Mouse (Mus musculus) embryo, embryonic 11.5 days (tissue): Measurements from ENCODE around the gene Plcb2.

Experiments
- DNase-seq: peaks from one replicate; pipeline ENCODE4 v3.0.0-alpha.2; 2012; ENCODE audit warnings: low read depth, low spot score

Plcb2 gene

DNA sequence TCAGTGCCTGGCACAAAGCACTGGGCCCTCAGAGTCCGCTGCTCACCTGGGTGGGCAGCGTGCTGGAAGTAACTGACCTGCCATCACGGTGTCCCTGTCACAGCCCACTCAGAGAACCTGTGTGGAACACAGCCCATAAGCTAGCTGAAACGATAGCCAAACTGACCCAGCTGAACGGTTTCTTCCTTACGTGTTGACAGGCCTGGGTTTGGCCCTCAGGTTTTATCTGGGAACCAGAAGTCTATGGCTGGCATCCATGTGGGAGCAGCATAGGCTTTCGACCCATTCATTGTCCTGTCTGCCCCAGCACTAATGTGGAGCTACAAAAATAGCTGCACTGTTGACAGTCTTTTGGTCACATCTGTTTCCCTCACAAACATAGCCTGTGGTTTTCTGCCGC lies 22.2 kb upstream of the Plcb2 start:
- DNase-seq, result no peak

DNA sequence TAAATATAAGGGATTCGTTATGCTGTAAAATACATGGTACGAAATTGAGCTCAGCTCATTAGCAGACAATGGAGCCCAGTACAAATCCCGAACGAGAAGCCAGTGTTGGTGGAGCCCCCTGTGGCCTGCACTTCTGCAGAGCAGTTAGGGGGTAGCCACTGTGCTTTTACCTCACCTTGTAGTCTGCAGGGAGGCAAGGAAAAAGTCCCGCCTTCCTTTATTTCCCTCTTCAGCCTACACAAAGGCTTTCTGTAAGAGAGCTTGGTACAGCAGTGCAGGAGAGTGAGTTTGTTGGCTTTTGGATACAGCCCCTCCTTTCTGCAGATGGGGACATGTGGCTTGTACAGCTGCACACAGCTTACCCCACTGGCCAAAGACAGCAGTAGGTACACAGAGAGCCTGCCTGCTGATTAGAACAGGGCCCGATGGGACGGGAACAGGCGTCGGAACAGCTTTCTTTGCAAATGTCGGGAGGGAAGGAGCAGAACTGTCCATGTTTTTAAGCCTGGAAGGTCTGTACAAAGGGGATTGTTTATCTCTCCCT lies 21.2 kb upstream of the Plcb2 start:
- no peak for DNase-seq

DNA sequence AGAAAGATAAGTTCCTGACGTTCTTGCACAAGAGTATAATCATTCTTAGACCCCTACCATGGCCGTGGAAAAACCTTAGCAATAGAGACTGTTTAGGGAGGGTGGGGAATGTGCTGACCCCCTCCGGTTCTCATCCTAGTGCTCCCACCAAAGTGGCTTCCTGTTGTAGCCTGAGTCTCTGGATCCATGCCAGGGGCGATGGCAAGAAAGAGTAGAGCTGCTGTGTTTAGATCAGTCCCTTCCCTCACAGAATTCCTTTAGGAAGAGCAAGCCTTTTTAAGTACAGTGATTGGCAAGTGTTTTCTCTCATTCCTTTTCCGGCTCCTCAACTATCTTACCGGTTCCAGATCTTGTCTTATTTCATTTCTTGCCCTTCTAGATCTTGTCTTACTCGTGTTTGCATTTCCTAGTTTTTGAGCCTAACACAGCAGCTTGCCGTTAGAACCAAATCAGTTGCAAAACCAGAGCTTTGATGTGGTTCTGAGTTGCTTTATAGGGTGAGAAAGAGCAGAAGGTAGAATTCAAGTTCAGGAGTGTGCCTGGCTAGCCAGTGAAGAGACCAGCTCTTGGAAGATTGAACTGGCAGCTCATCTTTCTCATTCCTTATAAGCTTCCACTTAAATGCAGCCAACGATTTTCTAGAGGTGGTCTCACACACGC lies 19.2 kb upstream of the Plcb2 start:
- no peak for DNase-seq

DNA sequence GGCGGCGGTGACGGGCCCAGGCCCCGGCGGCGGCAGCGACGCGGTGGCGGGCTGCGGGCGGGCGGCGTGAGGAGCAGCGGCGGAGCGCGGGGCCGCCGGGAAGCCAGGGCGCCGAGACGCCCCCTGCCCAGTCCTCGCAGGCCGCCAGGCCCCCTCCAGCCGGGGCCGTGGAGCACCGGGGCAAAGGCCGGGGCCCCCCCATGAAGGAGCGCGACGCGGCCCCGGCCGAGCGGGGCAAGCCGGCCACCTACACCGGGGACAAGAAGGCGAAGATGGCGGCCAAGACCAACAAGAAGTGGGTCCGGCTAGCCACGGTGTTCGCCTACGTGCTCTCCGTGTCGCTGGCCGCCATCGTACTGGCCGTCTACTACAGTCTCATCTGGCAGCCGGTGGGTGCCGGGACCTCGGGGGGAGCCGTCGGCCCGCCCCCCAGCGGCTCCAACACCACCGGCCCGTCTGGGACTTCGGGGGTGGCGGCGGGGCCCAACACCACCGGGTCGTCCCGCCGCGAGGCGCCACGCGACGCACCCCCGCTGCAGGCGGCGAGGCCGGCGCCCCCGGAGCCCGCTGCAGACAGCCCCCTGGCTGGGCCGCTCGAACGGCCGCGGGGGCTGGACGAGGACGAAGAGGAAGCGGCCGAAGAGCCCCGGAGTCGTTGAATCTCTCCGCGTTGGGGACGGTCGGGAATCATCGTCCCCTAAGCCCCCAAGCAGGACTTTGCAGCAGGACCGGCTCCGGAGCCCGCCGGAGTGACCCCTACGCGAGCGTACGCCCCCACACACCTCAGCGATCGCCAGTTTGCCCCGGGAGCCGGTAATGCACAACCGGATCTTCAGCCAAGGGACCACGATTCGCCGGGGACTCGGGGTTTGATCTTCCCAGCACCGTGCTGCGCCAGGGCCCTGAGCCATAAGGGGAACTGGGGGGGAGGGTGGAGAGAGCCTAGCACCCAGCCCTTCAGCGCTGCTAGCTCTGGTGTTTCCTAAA lies 18.0 kb upstream of the Plcb2 start:
- DNase-seq, result no peak

DNA sequence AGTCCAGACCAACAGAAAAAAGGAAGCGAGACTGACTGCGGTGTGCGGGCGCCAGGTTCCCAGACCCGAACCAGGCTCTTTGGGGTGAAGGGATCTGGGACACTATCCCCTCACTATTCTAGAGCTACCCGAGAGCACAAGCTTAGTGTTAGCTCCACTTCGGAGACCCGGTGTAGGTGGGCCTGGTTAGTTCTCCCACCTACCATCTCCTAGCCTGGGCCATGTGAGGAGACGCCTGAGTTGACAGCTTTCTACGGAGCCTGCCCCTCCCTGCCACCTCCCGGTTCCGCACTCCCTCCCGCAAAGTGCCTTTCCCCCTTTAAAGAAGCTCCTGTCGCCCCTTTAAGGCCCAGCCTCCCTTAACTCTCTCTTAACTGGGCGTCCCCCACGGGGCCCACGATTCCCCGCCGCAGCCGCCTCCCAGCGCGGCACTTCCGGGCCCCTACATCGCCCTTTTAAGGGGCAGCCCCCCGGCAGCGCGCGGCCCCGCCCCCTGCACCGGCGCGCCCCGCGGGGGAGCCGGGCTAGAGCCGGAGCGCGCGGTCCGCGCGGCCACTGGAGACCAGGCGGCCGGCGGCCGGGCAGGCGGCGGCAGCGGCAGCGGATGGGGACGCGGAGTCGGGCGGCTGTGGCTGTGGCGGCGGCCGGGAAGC lies 17.1 kb upstream of the Plcb2 start, which contains the start of gene Inafm2:
Gene Inafm2, plus strand, starts transcription at position 527 of the 653 bp plus-strand sequence.
- peak; percentile 84 for DNase-seq

- no peak for DNase-seq
These were observed 16.4 kb upstream of the Plcb2 start for GRCm38 (mm10) chr2:118744621-118745020.

DNA sequence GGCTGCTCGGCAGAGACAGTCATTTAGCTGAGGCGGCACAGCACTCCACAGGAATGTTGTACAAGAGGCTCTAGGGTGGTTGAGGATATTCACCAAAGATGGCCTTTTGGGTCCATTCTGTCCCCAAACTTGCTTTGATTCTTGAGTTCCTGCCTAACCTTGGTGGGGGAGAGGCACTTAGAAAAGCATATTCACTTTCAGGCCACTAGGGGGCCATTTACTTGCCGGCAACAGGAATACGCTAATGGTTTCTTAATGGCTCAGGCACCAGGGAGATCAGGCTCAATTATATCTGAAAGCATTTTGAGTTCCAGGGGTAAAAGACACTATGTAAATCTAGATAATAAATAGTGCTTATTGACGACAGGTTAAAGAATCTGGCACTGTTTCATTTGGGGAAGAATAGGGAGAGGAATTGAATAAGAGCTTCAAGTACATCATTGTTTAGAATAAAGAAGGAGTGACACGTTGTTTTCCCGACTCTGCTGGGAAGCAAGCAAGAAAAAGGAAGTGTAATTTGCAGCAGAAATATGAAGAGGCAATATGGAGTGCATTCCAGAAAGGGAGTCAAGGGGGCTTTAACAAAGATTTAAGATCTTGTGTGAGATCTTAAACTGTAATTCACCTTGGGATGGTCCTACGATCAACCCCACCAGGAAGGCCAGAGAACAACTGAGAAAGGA lies 15.2 kb upstream of the Plcb2 start:
- DNase-seq, result no peak

DNA sequence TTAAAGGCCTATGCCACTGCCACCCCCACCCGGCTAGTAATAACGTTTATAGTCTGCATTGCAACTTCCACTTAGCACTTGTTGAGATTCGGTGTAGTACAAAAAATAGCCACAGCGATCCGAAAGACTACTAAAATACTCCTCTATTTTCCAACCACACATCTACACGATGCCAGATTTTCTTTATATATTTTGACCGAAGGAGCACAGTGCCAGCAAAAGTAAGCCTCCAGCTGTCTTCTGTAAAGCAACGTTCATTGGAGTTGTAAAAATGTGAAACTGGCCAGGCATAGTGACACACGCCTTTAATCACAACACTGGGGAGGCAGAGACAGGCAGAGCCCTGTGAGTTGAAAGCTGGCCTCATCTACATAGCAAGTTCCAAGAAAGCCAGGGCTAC lies 12.9 kb upstream of the Plcb2 start:
- DNase-seq, result no peak

GRCm38 (mm10) chr2:118740341-118740740 lies 12.1 kb upstream of the Plcb2 start:
- no peak for DNase-seq

GRCm38 (mm10) chr2:118733341-118733740 lies 5.1 kb upstream of the Plcb2 start:
- no peak for DNase-seq

DNA sequence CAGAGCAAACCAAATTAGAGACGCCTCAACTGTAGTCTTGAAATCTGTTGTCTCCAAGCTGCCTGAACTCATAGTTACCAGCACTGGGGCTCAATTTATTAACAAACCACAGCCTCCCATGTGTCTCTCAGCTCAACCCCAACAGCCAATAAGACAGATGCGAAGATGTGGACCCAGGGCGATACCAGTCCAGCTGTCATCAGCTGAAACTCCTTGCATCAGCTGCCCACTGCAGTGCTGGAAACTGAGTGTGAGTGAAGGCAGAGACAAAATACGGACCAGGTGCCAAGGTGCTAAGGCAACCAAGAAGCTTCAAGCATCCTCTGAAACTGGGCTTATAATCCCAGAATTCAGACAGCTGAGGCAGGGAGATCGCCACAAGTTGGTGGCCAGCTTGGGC lies 3.7 kb upstream of the Plcb2 start:
- DNase-seq, result no peak

DNA sequence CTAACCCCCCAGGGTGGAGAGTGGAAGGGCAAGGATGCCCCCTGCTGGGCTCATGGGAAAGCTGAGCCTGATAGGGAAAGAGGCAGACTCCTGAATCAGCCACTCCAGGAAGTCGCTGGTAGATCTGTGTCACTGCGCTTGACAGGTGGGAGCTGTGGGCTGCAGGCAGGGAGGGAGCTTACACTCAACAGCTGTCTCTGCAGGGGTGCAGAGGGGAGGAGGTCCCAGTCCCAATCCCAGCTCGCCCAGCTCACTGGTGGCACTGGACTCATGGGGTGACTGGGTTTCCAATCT lies 2.3 kb upstream of the Plcb2 start:
- no peak for DNase-seq

DNA sequence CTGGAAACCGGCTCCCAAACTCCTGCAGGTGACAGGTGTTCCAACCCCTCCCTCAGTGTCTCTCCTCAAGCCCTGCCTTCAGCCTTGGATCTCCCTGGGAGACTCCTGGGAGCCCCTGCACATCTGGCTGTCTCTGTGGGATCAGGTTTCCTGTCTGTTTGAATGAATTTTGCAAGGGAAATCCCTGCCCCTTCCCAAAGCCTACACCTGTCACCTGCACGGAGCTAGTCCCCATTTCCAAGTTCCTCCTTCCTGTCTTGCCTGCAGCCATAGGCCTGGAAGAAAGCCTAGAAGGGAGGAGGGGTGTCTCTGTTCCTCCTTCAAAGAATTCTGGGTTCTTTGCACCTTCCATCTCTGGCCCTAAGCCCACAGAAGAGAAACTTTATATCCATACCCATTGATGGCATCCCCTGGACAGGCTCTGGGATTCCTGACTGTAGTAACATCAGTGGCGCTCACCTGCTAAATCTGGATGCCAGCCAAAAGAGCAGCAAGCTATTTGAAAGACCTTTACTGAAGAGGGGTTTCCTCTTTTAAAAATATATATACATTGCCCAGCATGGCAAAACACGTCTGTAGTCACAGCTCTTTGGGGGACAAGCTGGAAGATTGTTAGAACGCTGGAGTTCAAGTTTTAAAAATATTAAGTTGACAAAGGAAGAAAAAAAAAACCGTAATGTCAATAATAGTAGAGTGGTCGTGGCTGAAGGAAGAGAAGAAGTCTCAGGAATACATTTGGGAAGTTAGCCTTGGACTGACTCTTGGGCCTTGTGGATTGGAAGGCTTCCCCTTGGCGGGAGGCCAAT lies 1.8 kb upstream of the Plcb2 start:
- DNase-seq, result no peak

- no peak for DNase-seq
These were observed 956 bp upstream of the Plcb2 start for GRCm38 (mm10) chr2:118729194-118729593.

- DNase-seq, result no peak
These were observed 327 bp downstream of the Plcb2 start for GRCm38 (mm10) chr2:118727911-118728310.

DNA sequence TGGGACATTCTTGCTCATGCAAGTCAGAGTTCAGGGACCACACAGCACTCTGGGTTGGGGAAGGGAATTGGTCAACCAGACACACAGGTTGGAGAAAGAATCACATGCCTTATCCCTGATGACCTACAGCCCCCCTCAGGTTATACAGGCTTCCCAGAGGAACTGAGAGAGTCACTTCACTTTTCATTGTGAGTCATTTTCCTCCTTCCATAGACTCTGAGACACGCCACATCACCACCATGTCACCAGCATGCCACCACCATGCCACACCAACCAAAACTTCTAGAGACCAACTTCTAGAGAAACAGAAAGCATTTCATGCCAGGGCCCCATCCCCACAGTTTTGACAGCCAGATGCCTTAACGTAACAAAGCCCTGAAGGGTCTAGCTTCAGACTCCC lies 1.4 kb downstream of the Plcb2 start:
- no peak for DNase-seq

DNA sequence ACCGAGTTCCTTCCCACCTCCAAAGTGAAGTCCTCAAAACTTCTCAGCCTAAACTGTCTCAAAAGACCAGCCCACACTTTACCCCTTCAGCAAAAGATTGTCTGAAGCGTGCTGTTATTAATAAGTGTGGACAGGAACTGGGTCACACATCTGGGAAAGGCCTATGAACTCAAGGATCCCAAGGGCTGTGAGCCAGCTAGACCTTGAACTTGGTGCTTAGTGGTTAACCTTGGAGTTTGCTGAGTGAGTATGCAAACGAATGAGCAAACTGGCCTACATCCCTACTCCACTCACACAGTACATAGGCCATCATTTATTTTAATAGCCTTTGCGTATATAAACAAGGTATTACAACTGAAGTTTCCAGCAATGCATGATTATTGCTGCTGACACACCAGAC lies 2.7 kb downstream of the Plcb2 start:
- no peak for DNase-seq

GRCm38 (mm10) chr2:118723693-118724486 lies 4.3 kb downstream of the Plcb2 start:
- no peak for DNase-seq

DNA sequence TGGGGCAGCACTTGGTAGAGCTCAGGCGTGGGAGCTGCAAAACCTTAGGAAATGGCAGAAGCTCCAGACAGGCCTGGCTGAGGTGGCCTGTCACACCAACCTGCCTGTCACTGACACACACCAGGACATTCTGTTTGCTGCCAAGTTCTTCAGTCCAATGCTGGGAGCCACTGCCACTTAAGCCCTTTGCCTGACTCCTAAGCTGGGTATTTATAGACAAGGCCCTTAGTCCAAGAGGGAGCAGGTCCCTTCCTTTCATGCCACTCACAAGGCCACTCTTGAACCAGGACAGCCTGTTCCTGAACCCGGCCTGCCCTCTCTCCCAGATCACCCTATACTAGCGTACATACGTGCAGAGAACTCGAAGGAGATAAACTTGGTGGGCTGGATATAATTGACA lies 11.6 kb downstream of the Plcb2 start:
- DNase-seq, result no peak

DNA sequence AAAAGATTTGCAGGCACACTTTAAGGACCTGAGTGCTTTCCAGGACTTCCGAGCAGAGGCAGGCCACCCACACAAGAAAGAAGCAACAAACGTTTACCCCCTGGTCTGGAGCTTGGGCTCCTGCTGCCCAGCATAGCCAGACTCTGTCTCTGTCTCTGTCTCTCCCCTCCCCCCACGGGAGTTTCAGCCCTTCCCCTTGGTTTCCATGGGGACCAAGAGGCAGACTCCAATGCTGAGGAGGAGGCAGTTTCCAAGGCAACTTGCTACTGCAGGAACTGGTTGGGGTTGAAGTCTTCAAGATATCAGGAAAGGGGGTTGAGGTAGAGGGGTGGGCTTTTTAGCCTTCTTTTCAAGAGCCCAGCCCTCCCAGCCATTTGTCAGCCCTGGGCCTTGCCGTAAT lies 14.0 kb downstream of the Plcb2 start:
- no peak for DNase-seq
